Mouse (Mus musculus) thymus, postnatal 14 days (tissue): ENCODE measurements around the gene Btbd9.

ENCODE experiments used
- DNase-seq: peaks from one replicate; pipeline ENCODE4 v3.0.0; 2021

Btbd9 gene

GRCm38 (mm10) chr17:30378221-30379010 lies 197.9 kb downstream of the Btbd9 start:
- no peak for DNase-seq

GRCm38 (mm10) chr17:30377754-30378153 lies 198.5 kb downstream of the Btbd9 start:
- DNase-seq: no peak

GRCm38 (mm10) chr17:30375107-30375506 lies 201.2 kb downstream of the Btbd9 start:
- DNase-seq: no peak

DNA sequence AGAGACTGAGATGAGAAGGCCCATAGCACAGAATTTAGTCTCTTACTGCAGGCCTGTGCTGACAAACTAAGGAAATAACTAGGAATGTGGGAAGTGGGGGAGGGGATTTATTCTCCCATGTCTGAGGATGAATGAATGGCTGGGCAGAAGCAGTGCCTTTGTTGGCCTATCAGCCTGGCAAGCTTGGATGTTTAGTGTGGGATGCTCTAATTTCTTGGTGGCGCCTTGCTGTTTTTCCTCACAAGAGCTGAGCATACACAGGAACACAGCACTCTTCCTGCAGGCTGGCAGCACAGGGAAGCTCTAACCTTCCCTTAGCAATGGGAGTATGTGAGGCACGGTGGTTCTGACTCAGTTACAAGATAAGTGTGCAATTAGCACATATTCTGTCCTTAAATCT lies 207.7 kb downstream of the Btbd9 start:
- no peak for DNase-seq

GRCm38 (mm10) chr17:30364701-30365100 lies 211.6 kb downstream of the Btbd9 start:
- DNase-seq: no peak

DNA sequence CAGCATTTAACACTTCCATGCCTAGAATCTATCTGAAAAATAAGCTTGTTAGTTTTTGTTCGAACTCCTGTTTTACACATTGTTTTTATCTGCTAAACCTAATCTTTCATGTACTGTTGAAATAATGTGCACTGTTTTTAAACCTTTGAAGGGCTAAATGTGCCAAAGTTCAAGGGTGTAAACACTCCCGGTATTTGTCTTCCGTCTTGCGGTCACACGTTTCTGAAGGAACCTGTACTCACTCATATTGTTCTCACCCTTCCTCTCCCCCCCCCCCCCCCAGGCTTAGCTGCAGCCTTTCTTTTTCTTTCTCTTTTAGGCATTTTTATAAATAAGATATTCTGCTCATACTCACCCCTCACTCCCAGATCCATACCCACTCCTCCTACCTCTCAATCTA lies 212.9 kb downstream of the Btbd9 start:
- DNase-seq: no peak

GRCm38 (mm10) chr17:30360654-30361053 lies 215.6 kb downstream of the Btbd9 start:
- DNase-seq: no peak

- DNase-seq: no peak
Observed at GRCm38 (mm10) chr17:30359392-30359791, 216.9 kb downstream of the Btbd9 start.

GRCm38 (mm10) chr17:30355431-30355830 lies 220.9 kb downstream of the Btbd9 start:
- no peak for DNase-seq

DNA sequence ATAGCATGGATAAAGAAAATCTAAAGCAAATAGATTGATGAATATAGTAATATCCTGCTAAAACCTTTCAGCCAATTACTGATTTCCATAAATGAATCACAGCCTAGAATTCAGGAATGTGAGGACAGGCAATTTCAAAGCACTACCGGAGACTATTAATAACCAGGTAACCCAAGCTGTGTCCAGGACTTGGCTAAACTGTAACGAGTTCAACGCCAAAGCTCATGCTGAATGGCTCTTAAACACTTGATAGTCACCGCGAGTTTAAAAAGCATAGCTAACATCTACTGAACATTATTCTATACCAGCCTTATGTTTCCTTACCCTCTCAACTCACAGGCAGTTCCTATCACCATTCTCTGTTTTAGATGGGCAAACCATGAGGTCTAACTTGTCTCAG lies 221.9 kb downstream of the Btbd9 start:
- no peak for DNase-seq

- DNase-seq: no peak
Observed at GRCm38 (mm10) chr17:30348031-30348430, 228.3 kb downstream of the Btbd9 start.

- DNase-seq: no peak
Observed at GRCm38 (mm10) chr17:30347101-30347613, 229.1 kb downstream of the Btbd9 start.

DNA sequence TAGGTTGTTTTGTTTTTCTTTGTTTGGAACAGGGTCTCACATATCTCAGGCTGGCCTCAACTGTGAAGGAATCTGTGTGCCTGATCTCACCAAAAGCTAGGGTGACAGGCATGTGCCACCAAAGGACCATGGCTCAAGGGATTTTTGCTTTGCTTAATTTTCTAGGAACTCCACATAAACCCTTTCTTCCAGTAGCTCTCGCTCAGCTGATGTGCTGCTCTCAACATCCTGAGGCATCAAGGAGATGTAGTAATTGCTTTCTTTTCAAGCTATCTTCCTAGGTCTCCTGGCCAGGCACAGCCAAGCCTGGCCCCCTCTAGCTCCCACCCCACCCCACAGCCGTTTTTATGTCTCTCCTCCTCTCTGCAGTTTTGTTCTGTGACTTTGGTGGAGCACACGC lies 231.3 kb downstream of the Btbd9 start:
- DNase-seq: no peak

- no peak for DNase-seq
Observed at GRCm38 (mm10) chr17:30343701-30344473, 232.4 kb downstream of the Btbd9 start.

DNA sequence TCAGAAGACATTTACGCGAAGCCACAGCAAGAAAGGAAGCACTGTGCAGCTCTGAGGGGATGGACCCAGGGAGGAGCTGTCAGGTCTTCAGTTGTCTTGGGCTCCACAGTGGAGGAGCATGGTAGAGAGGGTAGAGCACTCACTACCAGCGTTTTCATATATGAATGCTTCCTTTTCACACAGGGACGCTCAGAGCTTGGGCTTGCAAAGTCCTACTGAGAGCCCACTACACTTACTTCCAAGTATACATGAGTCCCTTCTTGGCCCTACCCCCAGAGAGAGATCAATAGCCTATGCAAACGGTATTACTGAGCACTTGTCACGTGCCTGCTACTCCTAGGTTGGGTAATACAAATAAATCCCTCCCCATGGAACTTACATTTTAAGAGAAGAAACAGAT lies 234.7 kb downstream of the Btbd9 start:
- no peak for DNase-seq

DNA sequence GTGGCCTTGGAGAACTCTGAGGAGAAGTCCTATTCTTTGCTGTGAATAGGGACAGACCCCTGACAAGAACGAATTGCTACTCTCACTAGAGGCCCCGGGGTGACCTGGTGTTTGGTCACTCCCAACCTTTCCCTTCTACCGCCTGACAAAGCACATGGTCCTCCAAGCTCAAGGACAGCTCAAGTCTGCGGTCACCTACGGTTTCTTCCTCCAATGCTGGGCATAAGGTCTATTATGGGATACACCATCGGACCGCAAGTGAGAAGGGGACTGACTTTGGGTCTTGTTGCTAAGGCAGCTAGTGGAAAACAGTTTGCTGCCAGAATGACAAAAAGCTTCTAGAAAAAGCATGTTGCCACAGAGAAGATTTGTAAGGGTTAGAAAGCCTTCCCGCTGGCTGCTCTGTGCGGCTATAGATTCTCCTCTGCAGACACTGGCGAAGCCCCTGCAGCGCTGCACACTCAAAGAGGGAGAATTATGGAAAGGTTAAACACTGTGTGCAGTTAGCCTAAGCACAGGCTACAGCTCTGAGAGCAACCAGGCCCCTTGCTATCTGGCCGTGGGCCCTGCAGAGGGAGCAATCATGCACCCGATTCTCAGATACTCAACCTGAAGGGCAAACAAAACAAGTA lies 235.7 kb downstream of the Btbd9 start:
- DNase-seq: no peak

- no peak for DNase-seq
Observed at GRCm38 (mm10) chr17:30339317-30339716, 237.0 kb downstream of the Btbd9 start.

DNA sequence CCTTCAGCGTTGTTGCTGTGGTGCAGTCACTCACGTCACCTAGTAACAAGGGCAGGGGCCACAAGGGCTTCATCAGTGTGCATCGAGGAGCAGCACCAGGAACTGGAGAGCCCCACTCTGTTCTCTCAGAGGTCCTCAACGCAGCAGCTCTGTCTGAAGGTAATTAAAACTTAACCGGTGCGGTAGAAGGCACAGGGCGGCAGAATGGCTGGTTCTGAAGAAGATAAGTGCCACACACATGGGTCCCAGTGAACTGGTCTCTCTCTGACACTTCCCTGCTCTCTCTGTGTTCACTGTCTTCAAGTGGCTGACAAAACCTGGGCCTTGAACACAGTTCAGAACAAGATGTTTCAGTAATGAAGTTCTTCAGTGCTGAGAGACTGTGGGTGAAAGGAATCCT lies 239.5 kb downstream of the Btbd9 start:
- DNase-seq: peak; percentile 13

DNA sequence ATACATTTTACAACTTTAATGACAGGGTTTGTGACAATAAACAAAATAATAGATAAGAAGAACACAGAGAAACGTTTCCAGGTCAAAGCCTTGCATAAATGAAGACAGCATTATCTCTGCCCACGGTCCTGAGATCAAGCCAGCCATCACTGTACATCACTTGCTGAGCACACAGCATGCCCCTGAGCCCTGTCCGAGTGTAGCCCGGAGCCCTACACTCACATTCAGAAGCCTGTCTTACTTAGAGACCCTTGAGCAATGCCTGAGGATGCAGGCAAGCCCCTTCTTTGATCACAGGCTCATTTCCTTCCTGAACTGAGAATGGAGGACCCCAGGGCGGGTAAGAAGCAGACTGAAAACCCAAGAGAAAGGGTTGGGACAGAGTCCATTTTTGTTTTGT lies 240.0 kb downstream of the Btbd9 start:
- DNase-seq: no peak

GRCm38 (mm10) chr17:30335746-30336145 lies 240.5 kb downstream of the Btbd9 start:
- DNase-seq: peak; percentile 12

- no peak for DNase-seq
Observed at GRCm38 (mm10) chr17:30334257-30334656, 242.0 kb downstream of the Btbd9 start.

DNA sequence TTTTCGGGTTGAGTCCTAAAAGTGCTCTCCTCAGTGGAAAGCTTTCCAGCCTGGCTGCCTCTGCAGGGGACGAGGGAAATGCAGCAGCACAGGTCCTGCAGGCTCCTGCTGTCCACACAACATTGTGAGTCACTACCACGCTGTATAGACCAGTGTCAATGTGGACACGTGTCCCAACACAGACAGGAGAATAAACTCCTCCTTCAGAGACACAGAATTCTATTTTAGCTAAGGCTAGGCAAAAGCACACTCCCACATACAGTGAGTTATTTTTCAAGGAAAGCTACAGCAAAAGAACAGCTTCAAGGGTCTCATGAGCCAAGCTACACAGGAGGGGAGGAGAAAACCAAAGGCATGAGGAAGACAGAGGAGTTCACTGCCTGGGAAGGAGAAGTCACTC lies 243.2 kb downstream of the Btbd9 start:
- DNase-seq: no peak

DNA sequence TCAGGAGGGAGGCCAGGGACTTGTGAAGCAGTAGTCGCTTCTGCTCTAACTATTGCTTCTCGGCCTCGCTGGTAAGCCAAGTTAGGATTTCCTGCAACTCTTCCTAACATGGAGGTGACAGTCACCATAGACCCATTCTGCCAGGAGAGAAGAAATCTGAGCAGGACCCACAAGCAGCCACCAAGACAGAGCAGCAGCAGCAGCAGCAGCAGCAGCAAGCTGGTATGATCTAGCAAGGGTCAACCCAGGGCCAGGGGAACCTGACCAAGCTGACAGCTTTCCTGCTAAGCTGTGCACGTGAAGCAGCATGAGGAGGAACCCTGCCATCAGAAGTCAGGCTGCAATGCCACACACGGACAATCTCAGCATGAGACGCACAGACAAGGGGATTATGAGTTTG lies 244.9 kb downstream of the Btbd9 start:
- DNase-seq: no peak

DNA sequence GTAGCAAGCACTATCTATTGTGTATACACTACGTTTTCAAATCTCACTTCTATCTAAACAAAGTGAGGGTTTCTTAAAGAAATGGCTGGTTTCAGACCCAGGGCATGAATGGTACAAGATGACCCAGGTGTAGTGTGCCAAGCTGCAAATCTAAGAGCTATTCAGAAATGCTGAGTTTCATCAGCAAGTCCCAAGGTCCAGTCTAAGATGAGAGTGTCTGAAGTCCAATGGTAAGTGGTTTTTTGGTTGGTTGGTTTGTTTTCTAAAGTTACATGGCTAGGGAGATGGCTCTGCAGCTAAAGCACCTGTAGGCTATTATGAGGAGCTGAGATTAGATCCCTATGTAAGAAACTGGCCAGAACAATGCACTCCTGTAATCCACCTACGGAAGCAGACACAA lies 246.8 kb downstream of the Btbd9 start:
- DNase-seq: no peak
